Mouse (Mus musculus) midbrain, postnatal 0 days (tissue): ENCODE data around the gene Clasp2. TPM values are rescaled to one million over a fixed set of nuclear protein-coding genes. Genes with fewer than 3 reads are reported as not detected.
"Not testable (repeated sequence)": the region's sequence is repeated elsewhere in the genome, so short reads cannot be mapped to it uniquely, and the experiment has no call there.

Experiments used
- ATAC-seq: fragments of 200-750 bp; cut with Nextera tagmentation; 2 replicates; pipeline ENCODE4 v1.8.0; 2017; ENCODE audit warnings: moderate number of reproducible peaks, mild to moderate bottlenecking, moderate TSS enrichment, moderate library complexity; ENCODE audit not compliant: low FRiP score
- DNase-seq: peaks from one replicate; pipeline ENCODE4 v3.0.0-alpha.2; 2015; ENCODE audit warnings: low spot score
- H3K27ac ChIP-seq: fragments of 300-500 bp; sonication (generic); 2 replicates; pipeline ENCODE4 v1.5.1; 2014; ENCODE audit warnings: low read depth, mild to moderate bottlenecking, low read length, mixed read lengths
- H3K27me3 ChIP-seq: fragments of 300-500 bp; sonication (generic); 2 replicates; pipeline ENCODE4 v1.6.1; 2014; ENCODE audit warnings: low read length, control low read depth, mixed read lengths; ENCODE audit not compliant: insufficient read depth
- H3K36me3 ChIP-seq: fragments of 300-500 bp; sonication (generic); 2 replicates; pipeline ENCODE4 v1.6.1; 2014; ENCODE audit warnings: low read length, control low read depth, mixed read lengths; ENCODE audit not compliant: insufficient read depth
- H3K4me1 ChIP-seq: fragments of 300-500 bp; sonication (generic); 2 replicates; pipeline ENCODE4 v1.6.1; 2014; ENCODE audit warnings: mild to moderate bottlenecking, control low read depth, antibody characterized with exemption, low read length, mixed read lengths; ENCODE audit not compliant: insufficient read depth
- H3K4me2 ChIP-seq: fragments of 300-500 bp; sonication (generic); 2 replicates; pipeline ENCODE4 v1.6.1; 2014; ENCODE audit warnings: low read depth, mild to moderate bottlenecking, low read length, mixed read lengths; ENCODE audit not compliant: poor library complexity, severe bottlenecking
- H3K4me3 ChIP-seq: fragments of 300-500 bp; sonication (generic); 2 replicates; pipeline ENCODE4 v1.5.1; 2014; ENCODE audit warnings: low read depth, mild to moderate bottlenecking, low read length, moderate library complexity
- H3K9ac ChIP-seq: fragments of 300-500 bp; sonication (generic); replicated peaks from 2 replicates; pipeline ENCODE4 v1.6.1; 2014; ENCODE audit warnings: mild to moderate bottlenecking, low read length, moderate library complexity, mixed read lengths; ENCODE audit not compliant: poor library complexity, severe bottlenecking
- H3K9me3 ChIP-seq: fragments of 300-500 bp; sonication (generic); 2 replicates; pipeline ENCODE4 v1.6.1; 2016; ENCODE audit warnings: low read length, control low read depth
- CTCF ChIP-seq: IDR thresholded peaks from 2 replicates; pipeline ENCODE4 v1.5.1; 2016; ENCODE audit warnings: antibody characterized with exemption, mild to moderate bottlenecking
- WGBS: fragments of 180-500 bp; shearing (Covaris S2); extraction: QIAGEN DNeasy Blood & Tissue Kit; methylation state at CpG from one replicate; pipeline ENCODE4 v1.1.7; 2014; 5-methylcytosine and 5-hydroxymethylcytosine counted together
- polyA plus RNA-seq: library from polyadenylated mRNA; unstranded; fragments of >200 nt; fragmentation: Nextera tagmentation; extraction: Ambion mirVana; gene quantifications from 2 replicates; pipeline ENCODE4 v1.2.1, GENCODE M21; 2015
- total RNA-seq: library from RNA; depleted of rRNA; stranded (reverse); fragments of >200 nt; gene quantifications from 2 replicates; pipeline ENCODE4 v1.2.3, GENCODE M21; 2014

The Clasp2 gene
- total and polyA plus RNA-seq, 2 experiments from 2014 or later = 120 to 266 TPM

- no peak for ATAC-seq
- Histone ChIP-seq H3K9me3 (no peaks in the 10 kb centered on the region), H3K4me1 (no peaks in the 10 kb centered on the region), H3K4me3 (no peak overlapping the region), H3K9ac (no peak overlapping the region), H3K4me2 (no peak overlapping the region), H3K36me3 (peaks cover 37% of the 10 kb centered on the region), H3K27me3 (no peaks in the 10 kb centered on the region), H3K27ac (no peak overlapping the region)
- TF ChIP-seq CTCF = no peak
- no peak for DNase-seq
- WGBS = 92% methylated on average over 5 of the region's 5 CpGs
These were observed 122.2 kb downstream of the Clasp2 start for GRCm38 (mm10) chr9:113863370-113863999.

GRCm38 (mm10) chr9:113867951-113868350, 126.7 kb downstream of the Clasp2 start:
- no peak for DNase-seq
- Histone ChIP-seq H3K4me1 (no peaks in the 10 kb centered on the region), H3K4me3 (no peak overlapping the region), H3K27me3 (no peaks in the 10 kb centered on the region), H3K27ac (no peak overlapping the region), H3K9me3 (no peaks in the 10 kb centered on the region), H3K4me2 (no peak overlapping the region), H3K36me3 (peaks cover 57% of the 10 kb centered on the region), H3K9ac (no peak overlapping the region)
- no peak for ATAC-seq
- no peak for TF ChIP-seq CTCF
- 87% methylated on average over 5 of the region's 5 CpGs for WGBS

- 94% methylated on average over 3 of the region's 3 CpGs for WGBS
- TF ChIP-seq CTCF = no peak
- Histone ChIP-seq H3K9ac (no peak overlapping the region), H3K27ac (no peak overlapping the region), H3K9me3 (no peaks in the 10 kb centered on the region), H3K27me3 (no peaks in the 10 kb centered on the region), H3K4me3 (no peak overlapping the region), H3K36me3 (peaks cover 67% of the 10 kb centered on the region), H3K4me1 (no peaks in the 10 kb centered on the region), H3K4me2 (no peak overlapping the region)
- no peak for ATAC-seq
- DNase-seq = no peak
These were observed 153.6 kb downstream of the Clasp2 start for GRCm38 (mm10) chr9:113894903-113895302.

GRCm38 (mm10) chr9:113903136-113903535, 161.9 kb downstream of the Clasp2 start:
- ATAC-seq (no peak), DNase-seq (no peak)
- 76% methylated on average over 4 of the region's 4 CpGs for WGBS
- peaks cover 68% of the 10 kb centered on the region for H3K36me3 ChIP-seq
- H3K27ac ChIP-seq = no peak overlapping the region
- no peak overlapping the region for H3K9ac ChIP-seq
- no peak for TF ChIP-seq CTCF
- no peaks in the 10 kb centered on the region for H3K4me1 ChIP-seq
- no peaks in the 10 kb centered on the region for H3K27me3 ChIP-seq
- no peak overlapping the region for H3K4me3 ChIP-seq
- no peaks in the 10 kb centered on the region for H3K9me3 ChIP-seq
- H3K4me2 ChIP-seq = no peak overlapping the region

- not testable (repeated sequence) for H3K9ac ChIP-seq, H3K27ac ChIP-seq, H3K4me2 ChIP-seq, H3K4me1 ChIP-seq, H3K27me3 ChIP-seq, ATAC-seq, H3K4me3 ChIP-seq, H3K9me3 ChIP-seq, DNase-seq
- whole genome bisulfite sequencing = 96% methylated on average over 6 of the region's 6 CpGs
- H3K36me3 ChIP-seq = peaks cover 66% of the 10 kb centered on the region
- TF ChIP-seq CTCF = peak; percentile 39
These were observed 163.0 kb downstream of the Clasp2 start for GRCm38 (mm10) chr9:113904315-113904714.

- H3K4me2 ChIP-seq = no peak overlapping the region
- H3K9me3 ChIP-seq = no peaks in the 10 kb centered on the region
- no peaks in the 10 kb centered on the region for H3K4me1 ChIP-seq
- no peaks in the 10 kb centered on the region for H3K27me3 ChIP-seq
- ATAC-seq (no peak), DNase-seq (no peak)
- H3K4me3 ChIP-seq = no peak overlapping the region
- H3K36me3 ChIP-seq = peaks cover 60% of the 10 kb centered on the region
- H3K9ac ChIP-seq = no peak overlapping the region
- H3K27ac ChIP-seq = no peak overlapping the region
- no peak for TF ChIP-seq CTCF
- 98% methylated on average over 5 of the region's 5 CpGs for WGBS
These were observed 174.5 kb downstream of the Clasp2 start for GRCm38 (mm10) chr9:113915789-113916188.
